Mouse (Mus musculus) bone marrow macrophage, adult 2 months (primary cell): ENCODE results near the gene Rbpms2.

ENCODE experiments used
- CTCF ChIP-seq: IDR thresholded peaks from 2 replicates; pipeline ENCODE4 v1.5.1; 2012; ENCODE audit warnings: low read depth, mild to moderate bottlenecking, low read length, moderate library complexity
- POLR2A ChIP-seq: IDR thresholded peaks from 2 replicates; pipeline ENCODE4 v1.6.1; 2012; ENCODE audit warnings: mild to moderate bottlenecking, low read depth, low read length, borderline replicate concordance

- no peak for TF ChIP-seq POLR2A
- no peak for TF ChIP-seq CTCF
Measured at GRCm38 (mm10) chr9:65606321-65607109, 22.9 kb upstream of the Rbpms2 start.
